Mouse (Mus musculus): ENCODE results near the gene Mboat1. TPM values are rescaled to one million over a fixed set of nuclear protein-coding genes. Genes with fewer than 3 reads are reported as not detected.

Mboat1 gene
- polyA plus RNA-seq, 1 experiment from 2014 or later: 2.6 TPM

DNA sequence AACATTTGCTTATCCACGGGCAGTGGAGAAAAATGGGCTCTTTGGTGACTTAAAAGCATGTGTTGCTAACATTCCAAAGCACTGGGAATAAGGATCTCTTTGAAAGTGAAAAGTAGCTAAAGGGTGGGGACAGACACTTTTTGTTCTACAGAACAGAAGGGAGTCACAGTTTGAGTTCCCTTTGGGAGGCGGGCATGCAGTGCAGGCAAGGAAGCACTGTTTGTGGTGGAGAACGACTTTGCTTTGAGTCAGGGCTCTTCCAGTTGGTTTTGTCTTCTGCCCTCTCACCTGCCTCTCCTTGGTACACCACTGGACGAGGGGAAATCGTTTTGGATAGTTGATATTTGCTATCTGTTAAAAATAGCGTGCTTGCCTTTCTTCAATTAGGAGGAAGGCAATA is 49.7 kb downstream of the Mboat1 start:
- Histone ChIP-seq H3K9ac (no peak overlapping the region), H3K4me2 (no peak overlapping the region), H3K36me3 (no peaks in the 10 kb centered on the region), H3K27ac (ENCODE audit: poor library complexity, severe bottlenecking) (no peak overlapping the region), H3K4me3 (no peak overlapping the region), H3K27me3 (replicated peaks) (no peaks in the 10 kb centered on the region), H3K9me3 (replicated peaks) (no peaks in the 10 kb centered on the region), H3K4me1 (replicated peaks) (no peaks in the 10 kb centered on the region)
- WGBS: 58% methylated on average over 6 of the region's 6 CpGs
- no peak for ATAC-seq (ENCODE audit: insufficient number of reproducible peaks, low FRiP score)

GRCm38 (mm10) chr13:30186456-30186855 is 50.2 kb downstream of the Mboat1 start:
- no peak overlapping the region for H3K9ac ChIP-seq
- no peaks in the 10 kb centered on the region for H3K9me3 ChIP-seq (replicated peaks)
- no peaks in the 10 kb centered on the region for H3K36me3 ChIP-seq
- ATAC-seq (ENCODE audit: insufficient number of reproducible peaks, low FRiP score): no peak
- H3K27me3 ChIP-seq (replicated peaks): no peaks in the 10 kb centered on the region
- 77% methylated on average over 8 of the region's 8 CpGs for WGBS
- no peak overlapping the region for H3K4me2 ChIP-seq
- no peaks in the 10 kb centered on the region for H3K4me1 ChIP-seq (replicated peaks)
- no peak overlapping the region for H3K27ac ChIP-seq (ENCODE audit: poor library complexity, severe bottlenecking)
- H3K4me3 ChIP-seq: no peak overlapping the region

- Histone ChIP-seq H3K9me3 (replicated peaks) (no peaks in the 10 kb centered on the region), H3K9ac (no peak overlapping the region), H3K27me3 (replicated peaks) (no peaks in the 10 kb centered on the region), H3K4me3 (no peak overlapping the region), H3K36me3 (no peaks in the 10 kb centered on the region), H3K27ac (ENCODE audit: poor library complexity, severe bottlenecking) (no peak overlapping the region), H3K4me1 (replicated peaks) (no peaks in the 10 kb centered on the region), H3K4me2 (no peak overlapping the region)
- 60% methylated on average over 3 of the region's 3 CpGs for WGBS
- no peak for ATAC-seq (ENCODE audit: insufficient number of reproducible peaks, low FRiP score)
Measured at GRCm38 (mm10) chr13:30192031-30192716, 55.9 kb downstream of the Mboat1 start.

- Histone ChIP-seq H3K4me1 (replicated peaks) (no peaks in the 10 kb centered on the region), H3K4me3 (no peak overlapping the region), H3K9me3 (replicated peaks) (no peaks in the 10 kb centered on the region), H3K9ac (no peak overlapping the region), H3K27me3 (replicated peaks) (no peaks in the 10 kb centered on the region), H3K4me2 (no peak overlapping the region), H3K27ac (ENCODE audit: poor library complexity, severe bottlenecking) (no peak overlapping the region), H3K36me3 (no peaks in the 10 kb centered on the region)
- no peak for ATAC-seq (ENCODE audit: insufficient number of reproducible peaks, low FRiP score)
- WGBS: 67% methylated on average over 4 of the region's 4 CpGs
Measured at GRCm38 (mm10) chr13:30193363-30193762, 57.1 kb downstream of the Mboat1 start.

DNA sequence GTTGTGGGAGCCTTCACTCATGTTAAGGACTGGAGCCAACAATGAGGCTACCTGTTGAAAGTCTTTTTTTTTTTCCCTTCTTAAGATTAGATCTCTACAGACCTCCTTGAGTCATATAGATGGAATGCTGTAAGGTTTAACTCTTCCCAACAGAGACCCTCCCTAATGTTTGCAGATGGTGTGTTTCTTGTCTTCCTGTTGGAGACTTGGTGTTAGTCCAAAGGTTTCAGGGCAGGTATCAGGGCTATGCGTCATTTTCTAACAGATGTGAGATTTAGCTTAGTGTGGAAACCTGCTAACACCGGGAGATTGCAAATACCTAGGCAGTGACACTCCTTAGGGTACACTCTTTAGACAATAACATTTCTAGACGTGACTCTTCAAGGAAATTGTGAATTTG is 58.5 kb downstream of the Mboat1 start:
- Histone ChIP-seq H3K4me2 (no peak overlapping the region), H3K4me1 (replicated peaks) (no peaks in the 10 kb centered on the region), H3K9me3 (replicated peaks) (no peaks in the 10 kb centered on the region), H3K36me3 (no peaks in the 10 kb centered on the region), H3K27me3 (replicated peaks) (no peaks in the 10 kb centered on the region), H3K4me3 (no peak overlapping the region), H3K9ac (no peak overlapping the region), H3K27ac (ENCODE audit: poor library complexity, severe bottlenecking) (no peak overlapping the region)
- WGBS: 71% methylated on average over 3 of the region's 3 CpGs
- no peak for ATAC-seq (ENCODE audit: insufficient number of reproducible peaks, low FRiP score)

- Histone ChIP-seq H3K36me3 (no peaks in the 10 kb centered on the region), H3K27me3 (replicated peaks) (no peaks in the 10 kb centered on the region), H3K27ac (ENCODE audit: poor library complexity, severe bottlenecking) (no peak overlapping the region), H3K9me3 (replicated peaks) (no peaks in the 10 kb centered on the region), H3K9ac (no peak overlapping the region), H3K4me3 (no peak overlapping the region), H3K4me2 (no peak overlapping the region), H3K4me1 (replicated peaks) (no peaks in the 10 kb centered on the region)
- 82% methylated on average over 8 of the region's 8 CpGs for WGBS
- ATAC-seq (ENCODE audit: insufficient number of reproducible peaks, low FRiP score): no peak
Measured at GRCm38 (mm10) chr13:30196661-30197060, 60.4 kb downstream of the Mboat1 start.

- Histone ChIP-seq H3K9ac (no peak overlapping the region), H3K4me1 (replicated peaks) (no peaks in the 10 kb centered on the region), H3K4me2 (no peak overlapping the region), H3K9me3 (replicated peaks) (no peaks in the 10 kb centered on the region), H3K4me3 (no peak overlapping the region), H3K27me3 (replicated peaks) (no peaks in the 10 kb centered on the region), H3K27ac (ENCODE audit: poor library complexity, severe bottlenecking) (no peak overlapping the region), H3K36me3 (no peaks in the 10 kb centered on the region)
- 80% methylated on average over 9 of the region's 9 CpGs for WGBS
- ATAC-seq (ENCODE audit: insufficient number of reproducible peaks, low FRiP score): no peak
Measured at GRCm38 (mm10) chr13:30198101-30198570, 61.8 kb downstream of the Mboat1 start.

DNA sequence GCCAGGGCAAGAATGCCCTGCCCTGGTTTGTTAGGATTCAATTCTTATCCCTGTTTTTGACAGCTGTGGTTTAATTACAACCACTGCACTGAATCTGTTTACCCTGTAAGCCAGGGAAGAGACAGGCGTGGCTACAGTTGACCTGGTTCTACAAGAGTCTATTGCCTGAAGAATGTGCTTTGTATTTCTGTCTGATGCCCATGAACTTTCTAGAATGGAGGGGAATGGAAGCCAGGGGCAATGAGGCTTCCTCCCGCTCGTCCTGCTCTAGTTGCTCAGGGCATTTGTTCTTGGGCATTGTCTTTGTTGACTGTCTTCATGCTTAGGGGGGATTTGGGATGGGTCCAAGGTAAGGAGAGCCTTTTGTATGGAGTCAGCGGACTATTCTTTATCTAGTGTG is 63.5 kb downstream of the Mboat1 start:
- Histone ChIP-seq H3K4me2 (no peak overlapping the region), H3K4me1 (replicated peaks) (no peaks in the 10 kb centered on the region), H3K27me3 (replicated peaks) (no peaks in the 10 kb centered on the region), H3K9ac (no peak overlapping the region), H3K36me3 (no peaks in the 10 kb centered on the region), H3K9me3 (replicated peaks) (no peaks in the 10 kb centered on the region), H3K27ac (ENCODE audit: poor library complexity, severe bottlenecking) (no peak overlapping the region), H3K4me3 (no peak overlapping the region)
- WGBS: 74% methylated on average over 4 of the region's 4 CpGs
- ATAC-seq (ENCODE audit: insufficient number of reproducible peaks, low FRiP score): no peak

DNA sequence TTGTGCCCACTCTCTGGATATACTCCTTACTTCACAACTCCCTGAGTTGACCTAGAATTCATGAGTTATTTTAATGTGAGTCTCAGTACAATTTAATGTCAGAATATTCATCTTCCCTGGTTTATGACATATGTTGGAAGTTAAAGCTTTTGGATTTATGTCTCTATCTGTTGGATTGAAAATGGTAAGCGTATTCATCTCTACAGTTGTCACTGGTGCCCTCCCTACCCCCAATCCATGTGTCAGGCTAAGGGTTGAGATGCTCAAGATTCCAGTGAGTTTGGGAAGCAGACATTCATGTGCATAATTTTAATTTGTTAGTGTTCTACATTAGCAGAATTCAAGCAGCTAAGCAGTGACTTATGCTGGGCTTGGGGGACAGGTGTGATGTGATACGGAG is 64.4 kb downstream of the Mboat1 start:
- H3K36me3 ChIP-seq: no peaks in the 10 kb centered on the region
- no peak overlapping the region for H3K4me3 ChIP-seq
- WGBS: 90% methylated on average over 2 of the region's 2 CpGs
- H3K9ac ChIP-seq: no peak overlapping the region
- H3K27me3 ChIP-seq (replicated peaks): no peaks in the 10 kb centered on the region
- H3K27ac ChIP-seq (ENCODE audit: poor library complexity, severe bottlenecking): no peak overlapping the region
- H3K9me3 ChIP-seq (replicated peaks): no peaks in the 10 kb centered on the region
- no peak for ATAC-seq (ENCODE audit: insufficient number of reproducible peaks, low FRiP score)
- no peak overlapping the region for H3K4me2 ChIP-seq
- H3K4me1 ChIP-seq (replicated peaks): no peaks in the 10 kb centered on the region

DNA sequence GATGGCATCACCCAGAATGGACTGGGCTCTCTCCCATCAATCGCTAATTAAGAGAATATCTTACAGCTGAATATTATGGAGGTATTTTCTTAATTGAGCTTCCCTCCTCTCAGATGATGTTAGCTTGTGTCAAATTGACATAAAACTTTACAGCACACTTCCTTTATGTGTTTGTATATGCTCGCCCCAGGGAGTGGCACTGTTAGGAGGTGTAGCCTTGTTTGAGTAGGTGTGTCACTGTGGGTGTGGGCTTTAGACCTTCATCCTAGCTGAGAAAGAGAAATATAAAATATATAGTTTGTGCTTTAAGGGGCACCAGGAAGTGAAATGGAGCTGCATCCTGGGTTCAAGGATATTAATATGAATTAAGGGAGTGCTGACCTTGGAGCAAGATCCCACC is 66.7 kb downstream of the Mboat1 start:
- 83% methylated on average over 2 of the region's 2 CpGs for WGBS
- no peaks in the 10 kb centered on the region for H3K4me1 ChIP-seq (replicated peaks)
- no peak for ATAC-seq (ENCODE audit: insufficient number of reproducible peaks, low FRiP score)
- no peak overlapping the region for H3K4me2 ChIP-seq
- no peak overlapping the region for H3K27ac ChIP-seq (ENCODE audit: poor library complexity, severe bottlenecking)
- no peak overlapping the region for H3K4me3 ChIP-seq
- no peaks in the 10 kb centered on the region for H3K36me3 ChIP-seq
- no peaks in the 10 kb centered on the region for H3K27me3 ChIP-seq (replicated peaks)
- H3K9ac ChIP-seq: no peak overlapping the region
- no peaks in the 10 kb centered on the region for H3K9me3 ChIP-seq (replicated peaks)

- Histone ChIP-seq H3K27me3 (replicated peaks) (no peaks in the 10 kb centered on the region), H3K4me1 (replicated peaks) (no peaks in the 10 kb centered on the region), H3K27ac (ENCODE audit: poor library complexity, severe bottlenecking) (no peak overlapping the region), H3K9ac (no peak overlapping the region), H3K4me3 (no peak overlapping the region), H3K4me2 (no peak overlapping the region), H3K36me3 (no peaks in the 10 kb centered on the region), H3K9me3 (replicated peaks) (no peaks in the 10 kb centered on the region)
- WGBS: 69% methylated on average over 1 of the region's 1 CpGs
- ATAC-seq (ENCODE audit: insufficient number of reproducible peaks, low FRiP score): no peak
Measured at GRCm38 (mm10) chr13:30208176-30208575, 71.9 kb downstream of the Mboat1 start.

GRCm38 (mm10) chr13:30213276-30213675 is 77.0 kb downstream of the Mboat1 start:
- ATAC-seq (ENCODE audit: insufficient number of reproducible peaks, low FRiP score): no peak
- 52% methylated on average over 9 of the region's 9 CpGs for WGBS

More at GRCm38 (mm10) chr13:30213276-30213675, 77.0 kb downstream of the Mboat1 start:
- Histone ChIP-seq H3K4me2 (no peak overlapping the region), H3K27ac (ENCODE audit: poor library complexity, severe bottlenecking) (no peak overlapping the region), H3K27me3 (replicated peaks) (no peaks in the 10 kb centered on the region), H3K4me3 (no peak overlapping the region), H3K36me3 (no peaks in the 10 kb centered on the region), H3K4me1 (replicated peaks) (no peaks in the 10 kb centered on the region; the same call in 1 of the 2 replicates), H3K9me3 (replicated peaks) (no peaks in the 10 kb centered on the region), H3K9ac (no peak overlapping the region)

All from heart, embryonic 12.5 days (tissue).